Mouse (Mus musculus) erythroblast, embryonic 14.5 days (primary cell): ENCODE measurements at regions not wholly inside any gene's neighbourhood (a gene's known extent, or its start where the extent isn't known, plus 50 kb on each side); places are given as distances from the start of the nearest gene placed in this dataset.

Experiments
- H3K27me3 ChIP-seq: 2 replicates; pipeline ENCODE4 v1.6.1; 2012; ENCODE audit warnings: inconsistent platforms; ENCODE audit not compliant: control insufficient read depth
- H3K36me3 ChIP-seq: 2 replicates; pipeline ENCODE4 v1.6.1; 2012; ENCODE audit warnings: mild to moderate bottlenecking, inconsistent platforms; ENCODE audit not compliant: control insufficient read depth
- H3K4me1 ChIP-seq: 2 replicates; pipeline ENCODE4 v1.6.1; 2012; ENCODE audit warnings: inconsistent platforms; ENCODE audit not compliant: control insufficient read depth
- H3K4me3 ChIP-seq: replicated peaks from 2 replicates; pipeline ENCODE3; 2012; ENCODE audit warnings: moderate library complexity, mild to moderate bottlenecking, inconsistent platforms
- H3K9me3 ChIP-seq: 2 replicates; pipeline ENCODE4 v1.6.1; 2012; ENCODE audit warnings: low read length, inconsistent platforms, mixed read lengths; ENCODE audit not compliant: control insufficient read depth
- GATA1 ChIP-seq: IDR thresholded peaks from 2 replicates; pipeline ENCODE4 v1.6.1; 2012; ENCODE audit warnings: low read length, inconsistent platforms, mixed read lengths
- TAL1 ChIP-seq: IDR thresholded peaks from 3 replicates; pipeline ENCODE4 v1.6.1; 2012; ENCODE audit warnings: low read length, inconsistent platforms, mixed read lengths

DNA sequence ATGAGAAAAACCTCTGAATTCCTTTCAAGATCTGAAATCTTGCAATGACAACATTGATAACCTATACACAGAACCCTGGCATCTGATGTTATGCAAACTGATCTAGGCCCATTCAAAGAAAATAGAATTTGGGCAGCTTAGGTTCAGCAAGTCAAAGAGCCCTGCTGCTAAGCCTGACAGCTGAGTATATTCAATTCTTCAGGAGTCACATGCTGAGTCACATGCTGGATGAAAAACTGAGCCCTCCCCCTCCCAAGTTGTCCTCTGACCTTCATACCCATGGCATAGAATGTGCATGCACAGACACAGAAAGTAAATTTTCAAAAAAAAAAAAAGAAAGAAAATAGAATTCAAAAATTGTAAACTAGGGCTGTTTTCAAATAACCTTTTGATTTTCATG, 355.6 kb upstream of the Cited2 start:
- TF ChIP-seq TAL1 (no peak), GATA1 (no peak)
- Histone ChIP-seq H3K36me3 (no peaks in the 10 kb centered on the region), H3K4me3 (no peak overlapping the region), H3K9me3 (no peaks in the 10 kb centered on the region), H3K27me3 (no peaks in the 10 kb centered on the region), H3K4me1 (no peaks in the 10 kb centered on the region)

DNA sequence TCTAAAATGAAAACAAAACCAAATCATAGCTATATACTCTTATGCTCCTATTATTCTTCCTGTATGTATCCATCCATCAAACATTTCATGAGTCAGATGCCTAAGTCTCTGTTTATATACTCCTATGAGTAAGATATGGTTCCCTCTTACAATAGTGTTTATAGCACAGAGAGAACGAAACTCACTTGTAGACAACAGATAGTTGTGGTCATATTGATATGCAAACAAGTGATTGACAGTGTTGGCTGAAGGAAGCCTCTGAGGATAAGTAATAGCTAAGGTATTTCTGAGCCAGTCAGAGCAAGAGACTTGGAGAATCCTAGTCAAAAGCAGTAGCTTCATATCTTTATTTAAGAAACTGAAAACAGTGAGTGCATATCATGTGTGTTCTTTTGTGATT, 354.4 kb upstream of the Cited2 start:
- no peak for TF ChIP-seq GATA1
- no peak for TF ChIP-seq TAL1
- Histone ChIP-seq H3K4me1 (no peaks in the 10 kb centered on the region), H3K4me3 (no peak overlapping the region), H3K9me3 (no peaks in the 10 kb centered on the region), H3K27me3 (no peaks in the 10 kb centered on the region), H3K36me3 (no peaks in the 10 kb centered on the region)

DNA sequence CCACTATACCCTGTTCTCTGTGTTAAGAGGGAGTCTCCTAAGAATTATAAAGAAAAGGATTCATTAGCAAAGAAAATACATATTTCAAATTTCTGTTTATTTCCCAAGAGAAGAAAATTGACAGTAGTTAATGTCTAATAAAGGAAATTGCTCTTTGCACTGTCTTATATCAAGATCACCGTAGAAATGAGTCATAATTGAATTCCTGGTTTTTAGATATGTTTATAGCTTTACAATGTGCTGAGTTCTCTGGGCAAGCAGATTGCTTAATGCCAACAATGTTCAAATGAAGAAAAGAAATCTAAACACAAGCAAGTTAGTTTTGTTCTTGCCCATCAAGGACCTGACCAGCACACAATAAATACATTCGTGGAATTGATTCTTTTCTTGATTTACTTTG, 350.1 kb upstream of the Cited2 start:
- Histone ChIP-seq H3K4me1 (no peaks in the 10 kb centered on the region), H3K4me3 (no peak overlapping the region), H3K36me3 (no peaks in the 10 kb centered on the region), H3K9me3 (no peaks in the 10 kb centered on the region), H3K27me3 (no peaks in the 10 kb centered on the region)
- TF ChIP-seq GATA1 (no peak), TAL1 (no peak)

DNA sequence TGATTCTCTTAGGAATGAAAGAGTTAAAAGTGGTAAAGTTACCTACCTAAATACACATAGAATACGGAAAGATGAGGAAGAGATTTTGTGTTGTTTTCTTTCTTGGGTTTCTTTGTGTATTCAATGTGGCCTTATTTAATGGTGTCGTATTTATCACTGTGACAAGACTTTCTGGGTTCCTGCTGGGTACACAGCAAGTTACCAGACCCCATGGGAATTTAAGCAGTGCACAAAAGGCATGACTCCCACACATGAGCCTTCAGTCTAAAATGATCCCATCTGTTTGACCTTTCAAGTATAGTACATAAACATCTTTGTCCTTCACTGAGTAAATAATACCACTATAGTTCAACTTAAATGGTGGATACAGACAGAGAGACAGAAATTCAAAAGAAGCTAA, 349.0 kb upstream of the Cited2 start:
- Histone ChIP-seq H3K36me3 (no peaks in the 10 kb centered on the region), H3K4me3 (no peak overlapping the region), H3K27me3 (no peaks in the 10 kb centered on the region), H3K9me3 (no peaks in the 10 kb centered on the region), H3K4me1 (no peaks in the 10 kb centered on the region)
- no peak for TF ChIP-seq TAL1
- TF ChIP-seq GATA1, result no peak

DNA sequence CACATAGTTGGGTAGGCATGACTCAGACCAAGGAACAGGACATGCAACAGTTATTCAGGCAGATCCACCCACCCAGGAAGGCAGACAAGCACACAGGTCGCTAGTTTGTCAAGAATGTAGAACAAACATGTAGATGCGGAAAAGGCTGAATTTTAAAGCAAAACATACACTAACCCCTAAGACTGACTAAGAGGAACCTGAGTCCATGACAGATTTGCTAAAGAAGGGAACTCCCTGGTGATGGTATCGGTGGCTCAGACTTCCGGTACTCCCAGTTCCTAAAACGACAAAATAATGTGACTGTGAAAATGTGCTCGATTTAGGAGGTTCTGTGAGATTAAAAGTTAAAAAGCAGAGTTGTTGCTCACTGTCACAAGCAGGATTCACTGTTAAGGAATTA, 340.0 kb upstream of the Cited2 start:
- no peaks in the 10 kb centered on the region for H3K27me3 ChIP-seq
- H3K4me1 ChIP-seq, result no peaks in the 10 kb centered on the region
- H3K9me3 ChIP-seq, result no peaks in the 10 kb centered on the region
- H3K4me3 ChIP-seq, result no peak overlapping the region
- no peaks in the 10 kb centered on the region for H3K36me3 ChIP-seq
- TF ChIP-seq GATA1 (no peak), TAL1 (no peak)

DNA sequence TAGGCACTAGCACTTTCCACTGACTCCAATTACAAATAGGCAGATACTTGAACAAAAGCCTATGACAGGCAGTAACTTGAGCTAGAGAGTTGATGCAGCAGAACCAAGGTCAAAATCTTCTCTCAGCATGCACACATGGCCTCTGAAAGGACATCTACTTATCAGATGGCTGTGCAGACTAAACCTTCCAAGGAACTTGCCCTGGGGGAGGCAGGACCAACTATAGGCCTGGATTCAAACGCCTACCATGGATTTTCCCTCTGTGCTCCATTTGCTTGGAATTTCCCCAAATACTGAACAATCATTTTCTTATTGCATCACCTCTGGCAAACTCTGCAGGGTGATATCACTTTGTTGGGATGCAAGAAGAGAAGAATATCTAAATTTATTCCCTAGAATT, 337.8 kb upstream of the Cited2 start:
- Histone ChIP-seq H3K9me3 (no peaks in the 10 kb centered on the region), H3K36me3 (no peaks in the 10 kb centered on the region), H3K27me3 (no peaks in the 10 kb centered on the region), H3K4me1 (no peaks in the 10 kb centered on the region), H3K4me3 (no peak overlapping the region)
- no peak for TF ChIP-seq TAL1
- no peak for TF ChIP-seq GATA1

DNA sequence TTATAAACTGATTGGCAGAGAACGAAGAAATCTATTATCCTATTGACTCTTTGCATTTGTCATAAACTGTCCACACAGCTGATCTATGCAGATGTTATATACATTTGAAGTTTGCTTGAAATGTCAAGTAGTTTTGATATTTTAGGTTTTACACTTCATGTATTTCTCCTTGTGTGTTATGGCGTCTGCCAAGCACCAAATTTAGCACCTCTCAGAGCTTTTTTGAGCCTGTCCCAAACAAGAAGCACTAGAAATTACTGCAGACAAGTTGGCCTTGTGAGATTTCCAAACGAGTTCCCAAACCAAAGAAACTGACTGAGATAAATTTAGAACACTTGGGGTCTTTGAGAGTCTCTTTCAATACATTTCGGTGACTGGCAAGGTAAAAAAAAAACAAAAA, 335.7 kb upstream of the Cited2 start:
- Histone ChIP-seq H3K27me3 (no peaks in the 10 kb centered on the region), H3K4me1 (no peaks in the 10 kb centered on the region), H3K9me3 (no peaks in the 10 kb centered on the region), H3K36me3 (no peaks in the 10 kb centered on the region), H3K4me3 (no peak overlapping the region)
- no peak for TF ChIP-seq GATA1
- no peak for TF ChIP-seq TAL1

DNA sequence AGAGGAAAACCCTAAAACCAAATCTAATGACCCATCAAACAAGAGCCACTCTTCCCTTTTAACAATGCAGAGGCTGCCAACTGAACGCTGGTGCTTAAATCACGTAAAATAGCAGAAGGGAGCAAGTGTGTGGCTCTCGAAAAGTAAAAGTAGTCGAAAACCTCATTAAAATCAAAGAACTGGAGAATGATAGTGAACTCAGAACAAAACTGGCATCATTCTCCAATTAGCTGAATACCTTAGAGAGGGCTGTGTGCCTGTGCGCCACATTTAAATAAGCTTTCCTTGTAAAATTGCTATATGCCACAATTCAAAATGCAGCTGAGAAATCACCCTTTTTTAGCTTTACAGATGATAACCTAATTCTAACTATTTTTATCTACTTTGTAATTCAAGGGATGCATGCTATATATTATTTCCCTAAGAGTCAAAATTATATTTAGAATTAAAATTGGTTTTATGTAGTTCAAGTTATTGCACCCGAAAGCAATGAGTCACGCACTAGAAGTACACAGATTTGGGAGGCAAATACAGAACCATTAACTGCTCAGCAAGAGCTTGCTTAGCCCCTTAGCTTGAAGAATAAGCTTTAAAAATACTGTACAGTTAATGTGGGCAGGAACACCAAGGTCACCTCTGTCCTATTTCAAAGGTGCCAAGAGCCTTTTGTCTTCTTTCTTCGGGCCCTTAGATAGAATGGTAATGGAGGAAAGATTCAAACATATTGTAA, 327.4 kb upstream of the Cited2 start:
- Histone ChIP-seq H3K9me3 (no peaks in the 10 kb centered on the region), H3K4me3 (no peak overlapping the region), H3K4me1 (no peaks in the 10 kb centered on the region), H3K27me3 (no peaks in the 10 kb centered on the region), H3K36me3 (no peaks in the 10 kb centered on the region)
- no peak for TF ChIP-seq GATA1
- no peak for TF ChIP-seq TAL1

DNA sequence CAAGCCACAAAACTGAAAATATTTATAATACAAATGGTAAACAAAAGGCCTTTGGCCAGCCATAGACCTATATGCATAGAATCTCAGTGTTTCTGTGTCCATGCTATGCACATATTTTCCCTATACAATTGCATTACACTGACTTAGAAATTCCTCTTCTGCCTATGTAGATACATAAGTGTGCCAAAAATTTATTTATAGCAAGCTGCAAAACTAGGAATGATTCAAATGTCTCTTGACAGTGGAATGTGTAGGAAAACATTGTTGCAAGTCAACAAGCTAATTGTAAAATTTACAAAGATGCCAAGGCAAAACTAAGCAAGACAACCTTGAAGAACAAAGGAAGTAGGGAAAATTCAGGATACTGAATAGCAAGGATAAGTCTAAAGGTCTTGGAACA, 319.1 kb upstream of the Cited2 start:
- TF ChIP-seq GATA1 (no peak), TAL1 (no peak)
- Histone ChIP-seq H3K36me3 (no peaks in the 10 kb centered on the region), H3K4me3 (no peak overlapping the region), H3K4me1 (no peaks in the 10 kb centered on the region), H3K9me3 (no peaks in the 10 kb centered on the region), H3K27me3 (no peaks in the 10 kb centered on the region)
